Mouse (Mus musculus): ENCODE results near the gene Ranbp3.

Ranbp3 gene

GRCm38 (mm10) chr17:56706515-56706914 lies 33.4 kb downstream of the Ranbp3 start:
- TF ChIP-seq GATA4 (IDR thresholded peaks at IDR 0.05; ENCODE audit: insufficient replicate concordance, low read length), result no peak

- TF ChIP-seq GATA4 (IDR thresholded peaks at IDR 0.05; ENCODE audit: insufficient replicate concordance, low read length), result no peak
Measured at GRCm38 (mm10) chr17:56708692-56709091, 35.6 kb downstream of the Ranbp3 start.

GRCm38 (mm10) chr17:56709708-56710107 lies 36.6 kb downstream of the Ranbp3 start:
- no peak for TF ChIP-seq GATA4 (IDR thresholded peaks at IDR 0.05; ENCODE audit: insufficient replicate concordance, low read length)

- no peak for TF ChIP-seq GATA4 (IDR thresholded peaks at IDR 0.05; ENCODE audit: insufficient replicate concordance, low read length)
Measured at GRCm38 (mm10) chr17:56715360-56715759, 42.3 kb downstream of the Ranbp3 start.

GRCm38 (mm10) chr17:56715914-56716654 lies 43.0 kb downstream of the Ranbp3 start:
- no peak for TF ChIP-seq GATA4 (IDR thresholded peaks at IDR 0.05; ENCODE audit: insufficient replicate concordance, low read length)

- no peak for TF ChIP-seq GATA4 (IDR thresholded peaks at IDR 0.05; ENCODE audit: insufficient replicate concordance, low read length)
Measured at GRCm38 (mm10) chr17:56716655-56717362, 43.7 kb downstream of the Ranbp3 start.

GRCm38 (mm10) chr17:56717363-56718058 lies 44.4 kb downstream of the Ranbp3 start, which contains the start of the genes Ndufa11 and Vmac:
Gene Ndufa11, plus strand, starts transcription at chr17:56717767.
Gene Vmac, minus strand, starts transcription at chr17:56718022.
- TF ChIP-seq GATA4 (IDR thresholded peaks at IDR 0.05; ENCODE audit: insufficient replicate concordance, low read length), result no peak

- no peak for TF ChIP-seq GATA4 (IDR thresholded peaks at IDR 0.05; ENCODE audit: insufficient replicate concordance, low read length)
Measured at GRCm38 (mm10) chr17:56722441-56722840, 49.3 kb downstream of the Ranbp3 start.

GRCm38 (mm10) chr17:56723419-56724161 lies 50.5 kb downstream of the Ranbp3 start:
- TF ChIP-seq GATA4 (IDR thresholded peaks at IDR 0.05; ENCODE audit: insufficient replicate concordance, low read length), result no peak

- TF ChIP-seq GATA4 (IDR thresholded peaks at IDR 0.05; ENCODE audit: insufficient replicate concordance, low read length), result no peak
Measured at GRCm38 (mm10) chr17:56727029-56727649, 54.0 kb downstream of the Ranbp3 start.

- TF ChIP-seq GATA4 (IDR thresholded peaks at IDR 0.05; ENCODE audit: insufficient replicate concordance, low read length), result no peak
Measured at GRCm38 (mm10) chr17:56727659-56728058, 54.6 kb downstream of the Ranbp3 start.

GRCm38 (mm10) chr17:56728117-56728516 lies 55.0 kb downstream of the Ranbp3 start:
- no peak for TF ChIP-seq GATA4 (IDR thresholded peaks at IDR 0.05; ENCODE audit: insufficient replicate concordance, low read length)

GRCm38 (mm10) chr17:56729151-56729550 lies 56.1 kb downstream of the Ranbp3 start:
- TF ChIP-seq GATA4 (IDR thresholded peaks at IDR 0.05; ENCODE audit: insufficient replicate concordance, low read length), result no peak

GRCm38 (mm10) chr17:56729656-56730055 lies 56.6 kb downstream of the Ranbp3 start:
- no peak for TF ChIP-seq GATA4 (IDR thresholded peaks at IDR 0.05; ENCODE audit: insufficient replicate concordance, low read length)

- TF ChIP-seq GATA4 (IDR thresholded peaks at IDR 0.05; ENCODE audit: insufficient replicate concordance, low read length), result no peak
Measured at GRCm38 (mm10) chr17:56736534-56736933, 63.4 kb downstream of the Ranbp3 start.
